Mouse (Mus musculus) bone marrow macrophage, adult 2 months (primary cell): Measurements from ENCODE around the gene Hist2h2aa2. TPM values are rescaled to one million over a fixed set of nuclear protein-coding genes. Genes with fewer than 3 reads are reported as not detected.
A peak's percentile ranks its signal among the peaks of the same experiment; 100 is the strongest.

Source experiments
- H3K27ac ChIP-seq: 2 replicates; pipeline ENCODE4 v1.5.1; 2012; ENCODE audit warnings: low read depth, low read length; ENCODE audit not compliant: insufficient read depth
- H3K4me1 ChIP-seq: 2 replicates; pipeline ENCODE4 v1.6.1; 2012; ENCODE audit warnings: low read length; ENCODE audit not compliant: control insufficient read depth, insufficient read depth
- H3K4me3 ChIP-seq: 2 replicates; pipeline ENCODE4 v1.5.1; 2012; ENCODE audit warnings: mild to moderate bottlenecking, low read length, moderate library complexity; ENCODE audit not compliant: insufficient read depth
- CTCF ChIP-seq: IDR thresholded peaks from 2 replicates; pipeline ENCODE4 v1.5.1; 2012; ENCODE audit warnings: low read depth, mild to moderate bottlenecking, low read length, moderate library complexity
- POLR2A ChIP-seq: IDR thresholded peaks from 2 replicates; pipeline ENCODE4 v1.6.1; 2012; ENCODE audit warnings: mild to moderate bottlenecking, low read depth, low read length, borderline replicate concordance
- polyA plus RNA-seq: library from polyadenylated mRNA; stranded (reverse); fragments of >200 nt; gene quantifications from 2 replicates; pipeline ENCODE4 v1.2.4, GENCODE M21; 2012; ENCODE audit not compliant: missing spikeins, insufficient read depth, insufficient read length

Hist2h2aa2 gene
- polyA plus RNA-seq, 1 experiment: 14.5 TPM

GRCm38 (mm10) chr3:96247356-96248140 lies 7.5 kb upstream of the Hist2h2aa2 start:
- Histone ChIP-seq H3K27ac (peak overlapping the region; percentile 74), H3K4me1 (peaks cover 39% of the 10 kb centered on the region), H3K4me3 (peak overlapping the region; percentile 61)
- TF ChIP-seq CTCF (no peak), POLR2A (no peak)

GRCm38 (mm10) chr3:96246427-96246856 lies 6.4 kb upstream of the Hist2h2aa2 start, which contains the start of gene Hist2h3c1:
TSS of gene Hist2h3c1 (plus strand) at chr3:96246685.
- H3K4me1 ChIP-seq: peaks cover 40% of the 10 kb centered on the region
- peak within 1 kb of the TSS; percentile 79 for H3K27ac ChIP-seq
- H3K4me3 ChIP-seq: peak within 1 kb of the TSS; percentile 61

DNA sequence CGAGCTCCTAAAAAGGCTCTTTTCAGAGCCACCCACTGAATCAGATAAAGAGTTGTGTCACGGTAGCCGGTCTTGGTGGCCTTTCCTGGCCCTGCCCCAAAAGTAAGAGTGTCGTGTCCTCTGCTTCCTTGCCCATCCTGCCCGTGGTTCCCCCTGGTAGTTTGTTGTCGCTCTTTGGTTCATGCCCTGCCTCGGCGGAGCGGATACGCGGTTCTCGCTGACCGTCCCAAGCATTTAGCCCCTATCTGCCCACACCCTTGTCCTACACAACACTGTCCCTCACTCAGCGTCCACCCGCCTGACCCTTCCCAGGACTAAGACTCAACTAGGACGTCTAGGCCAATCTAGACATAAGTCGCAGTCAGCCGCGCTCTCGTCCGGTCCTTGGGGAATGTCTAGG lies 5.9 kb upstream of the Hist2h2aa2 start:
- Histone ChIP-seq H3K4me3 (peak overlapping the region; percentile 58), H3K27ac (peak overlapping the region; percentile 79), H3K4me1 (peaks cover 38% of the 10 kb centered on the region)

- H3K27ac ChIP-seq: peak within 1 kb of the TSS; percentile 97
- peaks cover 33% of the 10 kb centered on the region for H3K4me1 ChIP-seq
- H3K4me3 ChIP-seq: peak within 1 kb of the TSS; percentile 81
These were observed 5.2 kb upstream of the Hist2h2aa2 start, which contains the start of gene Hist2h2aa1 for GRCm38 (mm10) chr3:96245003-96245886. TSS of gene Hist2h2aa1 (plus strand) at chr3:96245497.

- Histone ChIP-seq H3K4me1 (peaks cover 25% of the 10 kb centered on the region), H3K27ac (peak overlapping the region; percentile 97), H3K4me3 (peak overlapping the region; percentile 27)
- TF ChIP-seq POLR2A (no peak), CTCF (no peak)
These were observed 4.0 kb upstream of the Hist2h2aa2 start for GRCm38 (mm10) chr3:96243921-96244572.

DNA sequence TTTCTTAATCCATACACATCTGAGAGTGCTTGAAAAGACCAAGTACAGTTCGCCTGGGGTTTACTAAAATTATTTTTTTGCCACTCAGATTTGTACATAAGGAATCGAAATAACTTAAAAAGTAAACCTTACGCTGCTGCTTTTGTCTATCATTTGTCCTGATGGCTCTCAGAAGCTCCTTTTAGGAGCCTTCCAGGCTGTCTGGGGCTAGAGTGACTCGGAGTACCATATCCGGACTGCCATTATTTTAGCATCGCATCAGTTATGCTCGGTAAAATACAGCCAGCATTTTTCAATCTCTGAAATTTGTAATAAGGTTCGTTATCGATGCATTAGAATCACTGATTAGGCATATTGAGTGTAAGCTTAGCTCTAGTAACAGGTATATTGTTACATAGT lies 722 bp upstream of the Hist2h2aa2 start:
- Histone ChIP-seq H3K4me1 (peaks cover 34% of the 10 kb centered on the region), H3K27ac (peak overlapping the region; percentile 56), H3K4me3 (no peak overlapping the region)
- no peak for TF ChIP-seq POLR2A
- TF ChIP-seq CTCF: no peak

GRCm38 (mm10) chr3:96238954-96239793 lies 902 bp downstream of the Hist2h2aa2 start, which contains the start of gene Hist2h3c2:
TSS of gene Hist2h3c2 (minus strand) at chr3:96239127.
- peak within 1 kb of the TSS; percentile 80 for H3K27ac ChIP-seq
- H3K4me3 ChIP-seq: peak within 1 kb of the TSS; percentile 59
- peaks cover 31% of the 10 kb centered on the region for H3K4me1 ChIP-seq

GRCm38 (mm10) chr3:96237904-96238511 lies 2.1 kb downstream of the Hist2h2aa2 start:
- H3K4me1 ChIP-seq: peaks cover 20% of the 10 kb centered on the region
- TF ChIP-seq POLR2A (no peak), CTCF (no peak)
- H3K27ac ChIP-seq: peak overlapping the region; percentile 69
- H3K4me3 ChIP-seq: peak overlapping the region; percentile 57

DNA sequence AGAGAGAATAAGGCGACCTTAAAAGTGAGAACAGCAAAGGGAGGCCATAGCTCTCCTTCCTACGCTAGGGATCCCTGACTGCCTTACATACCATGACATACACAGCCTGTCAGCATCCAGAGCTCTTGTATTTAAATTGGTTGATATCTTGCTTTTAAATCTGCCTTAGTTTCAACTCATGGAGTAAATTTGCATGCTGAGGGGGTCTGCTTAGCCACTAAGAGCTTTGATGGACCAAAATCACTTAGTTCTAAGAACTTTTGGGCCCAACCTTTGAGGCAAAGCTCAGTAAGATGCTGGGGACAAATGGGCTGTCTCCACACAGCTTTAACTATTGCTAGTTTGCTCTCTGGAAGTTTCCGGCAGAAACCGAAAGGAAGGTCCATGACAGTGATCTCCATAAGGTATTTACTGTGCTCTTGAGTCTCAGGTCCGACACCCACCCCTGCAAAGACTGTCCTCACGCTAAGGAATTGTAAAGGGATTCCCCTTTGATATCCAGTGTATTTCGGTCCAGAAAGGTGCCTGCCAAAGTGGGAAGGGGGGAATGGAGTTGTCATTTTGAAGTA lies 2.7 kb downstream of the Hist2h2aa2 start:
- no peak for TF ChIP-seq CTCF
- TF ChIP-seq POLR2A: no peak
- Histone ChIP-seq H3K4me1 (peaks cover 16% of the 10 kb centered on the region), H3K4me3 (peak overlapping the region; percentile 57), H3K27ac (peak overlapping the region; percentile 69)
